Mouse (Mus musculus) C2C12 (cell line): ENCODE results near the gene Abr.

Experiments used
- CTCF ChIP-seq: IDR thresholded peaks from one replicate; pipeline ENCODE4 v1.5.1; 2011; ENCODE audit not compliant: control insufficient read depth, insufficient read depth, insufficient read length
- MAX ChIP-seq: IDR thresholded peaks from one replicate; pipeline ENCODE4 v1.6.1; 2011; ENCODE audit warnings: mild to moderate bottlenecking, control low read depth
- MYOD1 ChIP-seq: IDR thresholded peaks from one replicate; pipeline ENCODE4 v1.6.1; 2011; ENCODE audit warnings: low read depth; ENCODE audit not compliant: control insufficient read depth, insufficient read length
- MYOG ChIP-seq: IDR thresholded peaks from one replicate; pipeline ENCODE4 v1.6.1; 2011; ENCODE audit not compliant: control insufficient read depth, insufficient read length; ENCODE audit errors: extremely low read depth
- USF1 ChIP-seq: IDR thresholded peaks from one replicate; pipeline ENCODE4 v1.6.1; 2011; ENCODE audit warnings: low read depth, mild to moderate bottlenecking, control low read depth, moderate library complexity

GRCm38 (mm10) chr11:76622152-76622565 lies at the start of gene Abr:
- peak; percentile 80 for TF ChIP-seq CTCF
- TF ChIP-seq USF1 = no peak
- TF ChIP-seq MYOG = no peak
- no peak for TF ChIP-seq MYOD1
- peak; percentile 26 for TF ChIP-seq MAX
